ENCODE assay signal across 18 mouse cellular contexts in the genomic region with DNA sequence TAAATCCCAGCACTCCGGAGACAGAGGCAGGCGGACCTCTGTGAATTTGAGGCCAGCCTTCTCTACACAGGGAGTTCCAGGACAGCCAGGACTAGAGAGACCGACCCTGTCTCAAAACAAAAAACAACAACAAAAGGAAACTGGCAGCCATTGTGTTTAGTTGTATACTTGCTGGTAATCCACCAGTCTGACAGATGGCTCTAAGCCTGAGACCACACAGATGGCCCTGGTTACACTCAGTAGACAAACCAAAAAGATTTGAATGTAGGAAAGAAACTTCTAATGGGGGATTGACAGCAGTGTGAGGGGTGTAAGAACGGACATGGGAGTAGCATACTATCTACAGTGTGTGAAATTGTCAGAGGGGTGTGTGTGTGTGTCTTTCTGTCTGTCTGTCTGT. TPM values are rescaled to one million over a fixed set of nuclear protein-coding genes. Genes with fewer than 3 reads are reported as not detected.
A peak's percentile ranks its signal among the peaks of the same experiment; 100 is the strongest.
DNase-seq lines count a peak whose midpoint lies in the region; ATAC-seq and TF ChIP-seq lines count a peak whose summit lies in the region.
"Had no signal": no experiment of that assay in that cellular context is flagged by ENCODE, and none has a peak within 500 bp of the region (broad histone marks: within the 10 kb centered on the region; RNA-seq: fewer than 3 reads in every experiment).

No protein-coding gene starts in this region.

- no peak for DNase-seq in forebrain, embryonic 10.5 days (ENCODE audit: extremely low spot score, low spot score)
- DNase-seq in midbrain, embryonic 11.5 days (ENCODE audit: low spot score, missing footprints) = no peak
- DNase-seq in cerebellum, postnatal 14 days = peak; percentile 22 to 59
- peak; percentile 18 for DNase-seq in forebrain, postnatal 0 days
- DNase-seq in spleen, adult 18-20 months = no peak
- DNase-seq in yolk sac, embryonic 10.5 days (ENCODE audit: low spot score) = no peak
- DNase-seq: adrenal gland, postnatal 25 days; heart, postnatal 4 days; kidney, postnatal 36 days; midbrain, embryonic 14.5 days; thymus, postnatal 14 days had no signal

- no peak overlapping the region for H3K9ac ChIP-seq in forebrain, embryonic 12.5 days
- no peak overlapping the region for H3K9ac ChIP-seq in midbrain, embryonic 11.5 days (ENCODE audit: low read length)
- H3K9ac ChIP-seq in midbrain, embryonic 16.5 days (ENCODE audit: low read depth, low read length) = no peak overlapping the region
- H3K9ac ChIP-seq in forebrain, postnatal 0 days = no peak overlapping the region
- H3K9ac ChIP-seq: hindbrain, embryonic 15.5 days; neural tube, embryonic 12.5 days had no signal

- no peaks in the 10 kb centered on the region for H3K9me3 ChIP-seq in forebrain, embryonic 10.5 days
- H3K9me3 ChIP-seq in forebrain, embryonic 12.5 days = no peaks in the 10 kb centered on the region
- H3K9me3 ChIP-seq in midbrain, embryonic 11.5 days (ENCODE audit: control insufficient read depth, low read length) = no peaks in the 10 kb centered on the region
- H3K9me3 ChIP-seq in midbrain, embryonic 16.5 days (replicated peaks; ENCODE audit: control insufficient read depth, low read length, poor library complexity, severe bottlenecking) = no peaks in the 10 kb centered on the region
- H3K9me3 ChIP-seq in forebrain, postnatal 0 days (ENCODE audit: low read length) = no peaks in the 10 kb centered on the region
- H3K9me3 ChIP-seq: heart, embryonic 10.5 days; hindbrain, embryonic 15.5 days; neural tube, embryonic 12.5 days had no signal

- no peak overlapping the region for H3K4me2 ChIP-seq in forebrain, embryonic 12.5 days
- H3K4me2 ChIP-seq in midbrain, embryonic 11.5 days = no peak overlapping the region
- no peak overlapping the region for H3K4me2 ChIP-seq in midbrain, embryonic 16.5 days (ENCODE audit: low read length)
- H3K4me2 ChIP-seq in forebrain, postnatal 0 days (ENCODE audit: low read depth) = no peak overlapping the region
- H3K4me2 ChIP-seq: hindbrain, embryonic 15.5 days; neural tube, embryonic 12.5 days had no signal

- TF ChIP-seq CTCF in forebrain, postnatal 0 days (IDR thresholded peaks at IDR 0.05; ENCODE audit: low read depth) = no peak

- peaks cover 15% of the 10 kb centered on the region for H3K4me1 ChIP-seq in forebrain, embryonic 10.5 days
- H3K4me1 ChIP-seq in forebrain, embryonic 12.5 days = peaks cover 6% of the 10 kb centered on the region; the same call in 1 of the 2 replicates
- H3K4me1 ChIP-seq in midbrain, embryonic 11.5 days (ENCODE audit: control insufficient read depth, insufficient read depth, low read length) = peaks cover 5% of the 10 kb centered on the region; the same call in 1 of the 2 replicates
- no peaks in the 10 kb centered on the region for H3K4me1 ChIP-seq in midbrain, embryonic 16.5 days (ENCODE audit: control insufficient read depth, insufficient read depth, low read length)
- H3K4me1 ChIP-seq in forebrain, postnatal 0 days (ENCODE audit: insufficient read depth) = no peaks in the 10 kb centered on the region
- H3K4me1 ChIP-seq: hindbrain, embryonic 15.5 days; neural tube, embryonic 12.5 days had no signal

- H3K4me3 ChIP-seq in forebrain, embryonic 10.5 days = no peak overlapping the region
- no peak overlapping the region for H3K4me3 ChIP-seq in forebrain, embryonic 12.5 days (replicated peaks)
- H3K4me3 ChIP-seq in midbrain, embryonic 11.5 days (ENCODE audit: low read depth, low read length) = no peak overlapping the region
- H3K4me3 ChIP-seq in midbrain, embryonic 16.5 days (ENCODE audit: low read depth, low read length) = no peak overlapping the region
- H3K4me3 ChIP-seq in forebrain, postnatal 0 days (ENCODE audit: low read depth, low read length) = no peak overlapping the region
- H3K4me3 ChIP-seq: heart, embryonic 10.5 days; hindbrain, embryonic 15.5 days; neural tube, embryonic 12.5 days had no signal

- no peak; the same call in 1 of the 2 replicates for ATAC-seq in forebrain, embryonic 12.5 days (ENCODE audit: low FRiP score)
- ATAC-seq in midbrain, embryonic 11.5 days (ENCODE audit: low FRiP score) = peak; percentile 69; the same call in 1 of the 2 replicates
- ATAC-seq in midbrain, embryonic 16.5 days = no peak
- peak; percentile 42 for ATAC-seq in forebrain, postnatal 0 days
- ATAC-seq: CD4-positive, CD25-positive, alpha-beta regulatory T cell, adult 4 months had no signal

- H3K27ac ChIP-seq in forebrain, embryonic 10.5 days = peak overlapping the region; percentile 26; the same call in 1 of the 2 replicates
- no peak overlapping the region for H3K27ac ChIP-seq in forebrain, embryonic 12.5 days
- no peak overlapping the region for H3K27ac ChIP-seq in midbrain, embryonic 11.5 days (ENCODE audit: low read depth, low read length)
- H3K27ac ChIP-seq in midbrain, embryonic 16.5 days (ENCODE audit: low read length) = no peak overlapping the region
- no peak overlapping the region for H3K27ac ChIP-seq in forebrain, postnatal 0 days (ENCODE audit: low read depth, low read length)
- H3K27ac ChIP-seq: heart, embryonic 10.5 days; hindbrain, embryonic 15.5 days; macrophage; neural tube, embryonic 12.5 days had no signal

- 60% methylated on average over 4 of the region's 4 CpGs for WGBS in forebrain, embryonic 10.5 days
- 30% methylated on average over 4 of the region's 4 CpGs for WGBS in forebrain, embryonic 12.5 days
- WGBS in midbrain, embryonic 11.5 days = 32% methylated on average over 4 of the region's 4 CpGs
- 28% methylated on average over 4 of the region's 4 CpGs for WGBS in midbrain, embryonic 16.5 days
- 23% methylated on average over 4 of the region's 4 CpGs for WGBS in forebrain, postnatal 0 days

- peaks cover 27% of the 10 kb centered on the region for H3K36me3 ChIP-seq in forebrain, embryonic 10.5 days (replicated peaks)
- peaks cover 14% of the 10 kb centered on the region for H3K36me3 ChIP-seq in forebrain, embryonic 12.5 days (replicated peaks)
- H3K36me3 ChIP-seq in midbrain, embryonic 11.5 days (ENCODE audit: control insufficient read depth, insufficient read depth, low read length) = peaks cover 3% of the 10 kb centered on the region
- H3K36me3 ChIP-seq in midbrain, embryonic 16.5 days (ENCODE audit: control insufficient read depth, insufficient read depth, low read length) = peaks cover 2% of the 10 kb centered on the region; the same call in 1 of the 2 replicates
- H3K36me3 ChIP-seq in forebrain, postnatal 0 days (ENCODE audit: insufficient read depth) = peaks cover 12% of the 10 kb centered on the region; the same call in 1 of the 2 replicates

- H3K27me3 ChIP-seq in forebrain, embryonic 10.5 days (ENCODE audit: poor library complexity, severe bottlenecking) = no peaks in the 10 kb centered on the region
- H3K27me3 ChIP-seq in forebrain, embryonic 12.5 days = no peaks in the 10 kb centered on the region
- no peaks in the 10 kb centered on the region for H3K27me3 ChIP-seq in midbrain, embryonic 11.5 days (ENCODE audit: control insufficient read depth, insufficient read depth, low read length)
- H3K27me3 ChIP-seq in midbrain, embryonic 16.5 days (ENCODE audit: control insufficient read depth, insufficient read depth, low read depth, low read length) = no peaks in the 10 kb centered on the region
- no peaks in the 10 kb centered on the region for H3K27me3 ChIP-seq in forebrain, postnatal 0 days (ENCODE audit: insufficient read depth, low read length)
- H3K27me3 ChIP-seq: hindbrain, embryonic 15.5 days; neural tube, embryonic 12.5 days had no signal

RNA-seq across cellular contexts. Expression of gene Micu1, which starts 27.6 kb away (rescaled TPM):
- polyA plus RNA-seq in forebrain, embryonic 10.5 days (2016; fragmentation: Nextera tagmentation; extraction: Ambion mirVana) = 54.1 and 58.0 TPM in 2 replicates
- polyA plus RNA-seq in forebrain, embryonic 12.5 days (2016; fragmentation: Nextera tagmentation; extraction: Ambion mirVana) = 67.8 and 72.3 TPM in 2 replicates
- 56.1 and 57.0 TPM in 2 replicates for polyA plus RNA-seq in midbrain, embryonic 11.5 days (2014; fragmentation: Nextera tagmentation; extraction: Ambion mirVana)
- 78.4 and 79.3 TPM in 2 replicates for polyA plus RNA-seq in midbrain, embryonic 16.5 days (2015; fragmentation: Nextera tagmentation; extraction: Ambion mirVana)
- total RNA-seq in forebrain, postnatal 0 days (2014; rRNA removed) = 69.6 and 69.7 TPM in 2 replicates
- 61.6 and 72.0 TPM in 2 replicates for polyA plus RNA-seq in forebrain, postnatal 0 days (2015; fragmentation: Nextera tagmentation; extraction: Ambion mirVana)

Comparison
In these comparisons a context has a peak if more than half of its experiments do, and no peak if none do; other contexts are left out.
1. DNase-seq: peak in cerebellum, postnatal 14 days (2 of 2) and forebrain, postnatal 0 days (single experiment); none in forebrain, embryonic 10.5 days (single experiment), midbrain, embryonic 11.5 days (single experiment), spleen, adult 18-20 months (0 of 2) and yolk sac, embryonic 10.5 days (single experiment).
2. ATAC-seq: peak in midbrain, embryonic 11.5 days (single experiment) and forebrain, postnatal 0 days (single experiment); none in forebrain, embryonic 12.5 days (single experiment) and midbrain, embryonic 16.5 days (single experiment).